Mouse (Mus musculus) olfactory bulb, adult 2 months (tissue): ENCODE results near the gene Foxp1. TPM values are rescaled to one million over a fixed set of nuclear protein-coding genes. Genes with fewer than 3 reads are reported as not detected.

Experiments
- H3K27ac ChIP-seq: fragments of 200-500 bp; 2 replicates; pipeline ENCODE4 v1.5.1; 2012; ENCODE audit warnings: low read depth, low read length; ENCODE audit not compliant: insufficient read depth
- H3K4me1 ChIP-seq: fragments of 200-500 bp; 2 replicates; pipeline ENCODE4 v1.6.1; 2012; ENCODE audit warnings: low read length; ENCODE audit not compliant: control insufficient read depth, insufficient read depth
- H3K4me3 ChIP-seq: fragments of 200-500 bp; 2 replicates; pipeline ENCODE4 v1.5.1; 2012; ENCODE audit warnings: mild to moderate bottlenecking, low read depth, low read length, moderate library complexity; ENCODE audit not compliant: insufficient read depth
- CTCF ChIP-seq: fragments of 200-500 bp; IDR thresholded peaks from 2 replicates; pipeline ENCODE4 v1.5.1; 2012; ENCODE audit warnings: low read depth, mild to moderate bottlenecking, low read length, moderate library complexity; ENCODE audit not compliant: insufficient read depth
- POLR2A ChIP-seq: fragments of 200-500 bp; IDR thresholded peaks from 2 replicates; pipeline ENCODE4 v1.6.1; 2012; ENCODE audit warnings: mild to moderate bottlenecking, low read depth, low read length, moderate library complexity; ENCODE audit not compliant: insufficient read depth
- WGBS: fragments of 180-500 bp; shearing (Covaris S2); methylation state at CpG from one replicate; pipeline ENCODE4 v1.1.7; 2018; 5-methylcytosine and 5-hydroxymethylcytosine counted together
- polyA plus RNA-seq: library from polyadenylated mRNA; stranded (reverse); fragments of >200 nt; gene quantifications from 2 replicates; pipeline ENCODE4 v1.2.4, GENCODE M21; 2012; ENCODE audit warnings: low replicate concordance; ENCODE audit not compliant: missing spikeins, insufficient read depth, insufficient read length

Gene Foxp1
- polyA plus RNA-seq, 1 experiment: not detected

DNA sequence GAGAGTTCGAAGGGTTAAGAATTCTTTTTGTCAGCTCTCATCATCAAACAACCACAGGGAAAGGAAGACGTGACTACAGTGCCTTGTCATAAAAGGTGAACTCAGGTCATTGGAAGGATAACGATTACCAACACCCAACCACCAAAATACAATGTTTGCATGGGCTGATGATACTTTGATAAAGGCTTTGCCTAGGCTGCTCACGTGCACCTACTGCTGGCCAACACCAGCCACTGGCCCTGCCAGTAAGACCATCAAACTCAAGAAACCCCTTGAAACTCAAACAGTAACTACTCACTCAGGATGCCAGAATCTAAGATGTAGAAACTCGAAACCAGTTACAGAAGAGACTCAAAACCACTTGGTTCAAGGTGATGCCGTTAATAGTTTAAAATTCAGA, 15.7 kb downstream of the Foxp1 start:
- TF ChIP-seq POLR2A: no peak
- no peak for TF ChIP-seq CTCF
- no peak overlapping the region for H3K4me3 ChIP-seq

DNA sequence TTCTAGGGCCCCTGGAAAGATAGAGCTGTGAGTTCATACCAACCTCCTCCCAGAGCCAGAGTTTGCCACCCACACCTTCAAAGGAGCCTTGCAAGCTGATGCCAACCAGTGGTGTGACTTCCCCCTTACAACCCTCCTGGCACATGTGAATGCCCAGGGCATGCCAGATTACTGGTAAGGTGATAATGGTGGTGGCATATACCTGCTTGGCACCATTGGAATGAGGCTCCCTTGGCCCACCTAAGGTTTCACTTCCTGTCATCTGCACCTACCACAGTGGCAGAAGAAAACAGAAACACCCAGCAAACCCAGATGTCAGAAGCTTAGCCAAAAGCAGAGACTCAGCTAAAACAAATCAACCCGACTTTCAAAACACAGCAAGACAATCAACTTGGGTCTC, 18.8 kb downstream of the Foxp1 start:
- Histone ChIP-seq H3K4me3 (no peak overlapping the region), H3K27ac (no peak overlapping the region), H3K4me1 (no peaks in the 10 kb centered on the region)
- WGBS: 93% methylated on average over 1 of the region's 1 CpGs
- no peak for TF ChIP-seq POLR2A
- TF ChIP-seq CTCF: no peak

More for the DNA sequence above, 15.7 kb downstream of the Foxp1 start:
- Histone ChIP-seq H3K4me1 (peaks cover 5% of the 10 kb centered on the region; the same call in 1 of the 2 replicates), H3K27ac (no peak overlapping the region)
- 90% methylated on average over 6 of the region's 6 CpGs for WGBS

DNA sequence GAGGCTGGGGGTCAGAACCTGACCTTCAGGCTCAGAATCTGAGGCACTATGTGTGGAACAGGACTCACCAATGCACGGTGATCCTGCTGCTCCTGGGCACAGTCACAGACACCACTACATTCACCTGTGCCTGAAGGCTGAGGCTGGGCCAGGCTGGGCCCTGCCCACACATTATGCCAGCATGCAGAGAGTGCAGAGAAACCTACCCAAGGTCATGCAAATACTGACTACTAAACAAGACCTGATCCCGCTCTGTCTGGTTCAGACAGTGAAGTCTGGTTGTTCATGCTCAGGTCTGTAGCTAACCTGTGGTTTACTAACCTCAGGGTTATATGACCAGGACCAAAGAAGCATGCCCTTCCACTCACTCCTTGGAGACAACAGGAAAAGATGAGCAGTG, 19.8 kb downstream of the Foxp1 start:
- 100% methylated on average over 2 of the region's 2 CpGs for WGBS
- Histone ChIP-seq H3K4me1 (no peaks in the 10 kb centered on the region), H3K27ac (no peak overlapping the region), H3K4me3 (no peak overlapping the region)
- TF ChIP-seq POLR2A (no peak), CTCF (no peak)

DNA sequence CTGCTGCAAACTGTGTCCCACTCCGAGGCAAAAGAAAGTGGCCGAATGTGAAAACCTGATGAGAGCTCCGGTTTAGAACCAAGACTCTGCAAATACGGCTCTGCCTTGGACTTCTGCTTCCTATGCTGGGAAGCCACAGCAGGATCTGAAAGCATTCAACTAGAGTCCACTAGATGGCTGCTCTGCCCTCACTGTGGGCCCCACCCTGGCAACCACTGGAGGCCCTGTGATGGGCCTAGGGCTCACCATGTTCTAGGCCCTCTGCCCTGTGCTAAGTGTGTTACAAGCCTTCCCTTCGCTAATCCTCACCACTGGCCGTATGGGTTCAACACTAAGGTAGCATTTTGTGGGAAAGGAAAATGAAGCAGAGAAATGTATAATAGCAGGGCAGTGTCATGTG, 20.2 kb downstream of the Foxp1 start:
- Histone ChIP-seq H3K4me1 (no peaks in the 10 kb centered on the region), H3K27ac (no peak overlapping the region), H3K4me3 (no peak overlapping the region)
- TF ChIP-seq CTCF: no peak
- no peak for TF ChIP-seq POLR2A
- 93% methylated on average over 6 of the region's 6 CpGs for WGBS

DNA sequence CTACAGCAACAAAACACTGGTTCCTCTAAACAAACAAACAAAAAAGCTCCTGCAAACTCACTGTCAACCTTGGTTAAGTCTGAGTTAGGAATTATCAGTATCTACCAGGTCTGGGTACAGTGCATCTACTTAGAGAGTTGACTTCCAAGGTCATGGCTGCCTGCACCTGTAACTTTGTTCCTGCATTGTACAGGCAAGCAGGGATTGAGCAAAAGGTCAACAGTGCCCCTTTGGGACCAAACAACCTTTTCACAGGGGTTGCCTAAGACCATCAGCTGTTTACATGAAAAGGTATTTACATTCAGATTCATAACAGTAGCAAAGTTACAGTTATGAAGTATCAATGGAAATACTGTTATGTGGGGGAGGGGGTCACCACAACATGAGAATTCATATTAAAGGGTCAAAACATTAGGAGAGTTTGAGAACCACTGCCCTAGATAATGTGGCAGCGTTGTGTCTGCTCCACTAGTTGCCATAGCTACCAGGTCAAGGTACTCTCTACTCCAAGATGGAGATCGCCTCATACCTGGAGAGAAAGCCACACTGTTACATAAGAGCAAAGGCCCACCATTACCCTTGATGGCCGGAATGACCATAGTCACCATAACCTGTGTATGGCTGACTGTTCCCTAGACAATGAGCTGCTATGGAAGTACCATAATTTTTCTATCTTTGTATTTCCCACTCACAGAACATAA, 21.8 kb downstream of the Foxp1 start:
- H3K4me3 ChIP-seq: no peak overlapping the region
- WGBS: 99% methylated on average over 3 of the region's 3 CpGs
- no peak for TF ChIP-seq POLR2A
- no peaks in the 10 kb centered on the region for H3K4me1 ChIP-seq
- no peak overlapping the region for H3K27ac ChIP-seq

DNA sequence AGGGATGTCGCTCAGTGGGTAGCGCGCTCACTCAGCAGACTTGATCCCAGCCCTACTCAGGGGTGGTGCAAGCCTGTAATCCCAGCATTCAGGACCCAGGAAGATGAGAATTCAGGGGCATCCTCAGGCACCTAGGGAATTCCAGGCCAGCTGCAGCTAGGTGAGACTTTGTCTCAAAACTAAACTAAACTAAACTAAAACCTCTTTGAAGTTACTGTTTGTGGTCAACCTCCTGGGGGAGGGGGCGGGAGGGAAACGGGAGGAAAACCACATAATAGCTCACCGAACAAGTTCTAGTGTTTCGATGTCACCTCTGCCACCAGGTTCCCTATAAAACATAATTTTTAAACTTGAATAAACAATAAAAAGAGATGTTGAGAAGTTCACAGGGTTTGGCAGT, 24.4 kb downstream of the Foxp1 start:
- H3K4me3 ChIP-seq: no peak overlapping the region
- WGBS: 94% methylated on average over 7 of the region's 7 CpGs
- no peaks in the 10 kb centered on the region for H3K4me1 ChIP-seq
- no peak for TF ChIP-seq CTCF
- TF ChIP-seq POLR2A: no peak
- no peak overlapping the region for H3K27ac ChIP-seq

DNA sequence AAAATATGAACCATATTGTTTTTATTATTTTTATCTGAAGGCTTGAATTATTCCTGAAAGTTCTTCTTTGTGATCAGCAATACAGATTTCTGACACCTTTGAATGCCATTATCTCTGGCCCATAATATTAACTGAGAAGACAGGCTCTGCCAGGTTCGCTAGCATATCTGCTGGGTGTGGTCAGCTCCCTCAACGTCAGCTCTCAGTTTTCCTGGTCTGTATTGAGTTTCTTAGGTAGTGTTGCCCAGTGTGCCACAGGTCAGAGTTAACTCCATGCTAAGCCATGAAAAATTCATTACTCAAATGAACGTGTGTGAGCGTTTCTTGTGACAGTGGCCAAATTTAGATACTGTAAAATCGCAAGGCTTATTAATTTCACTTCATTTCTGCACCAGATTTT, 26.4 kb downstream of the Foxp1 start:
- H3K4me3 ChIP-seq: no peak overlapping the region
- TF ChIP-seq POLR2A: no peak
- TF ChIP-seq CTCF: no peak

DNA sequence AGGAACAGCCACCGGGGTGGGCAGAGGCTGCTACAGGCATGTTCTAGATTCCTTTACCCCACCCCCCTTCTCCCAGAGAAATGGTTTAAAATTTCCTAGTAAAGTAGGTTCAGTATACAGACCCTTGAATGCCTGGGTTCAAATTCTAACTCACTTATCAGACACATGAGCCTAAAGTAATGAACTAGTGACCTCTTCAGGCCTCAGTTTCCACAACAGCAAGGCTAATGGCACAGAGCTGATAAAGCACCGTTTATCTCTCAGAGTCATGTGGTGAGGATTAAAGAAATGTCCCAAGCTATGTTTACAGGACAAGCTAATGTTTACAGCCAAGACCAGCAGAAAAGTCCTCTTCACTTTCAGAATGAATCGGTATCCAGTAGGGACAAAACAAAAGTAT, 29.6 kb downstream of the Foxp1 start:
- Histone ChIP-seq H3K4me3 (no peak overlapping the region), H3K27ac (no peak overlapping the region), H3K4me1 (no peaks in the 10 kb centered on the region)
- 70% methylated on average over 3 of the region's 3 CpGs for WGBS
- TF ChIP-seq CTCF (no peak), POLR2A (no peak)

More for the DNA sequence above, 26.4 kb downstream of the Foxp1 start:
- 91% methylated on average over 5 of the region's 5 CpGs for WGBS
- Histone ChIP-seq H3K27ac (no peak overlapping the region), H3K4me1 (no peaks in the 10 kb centered on the region)

DNA sequence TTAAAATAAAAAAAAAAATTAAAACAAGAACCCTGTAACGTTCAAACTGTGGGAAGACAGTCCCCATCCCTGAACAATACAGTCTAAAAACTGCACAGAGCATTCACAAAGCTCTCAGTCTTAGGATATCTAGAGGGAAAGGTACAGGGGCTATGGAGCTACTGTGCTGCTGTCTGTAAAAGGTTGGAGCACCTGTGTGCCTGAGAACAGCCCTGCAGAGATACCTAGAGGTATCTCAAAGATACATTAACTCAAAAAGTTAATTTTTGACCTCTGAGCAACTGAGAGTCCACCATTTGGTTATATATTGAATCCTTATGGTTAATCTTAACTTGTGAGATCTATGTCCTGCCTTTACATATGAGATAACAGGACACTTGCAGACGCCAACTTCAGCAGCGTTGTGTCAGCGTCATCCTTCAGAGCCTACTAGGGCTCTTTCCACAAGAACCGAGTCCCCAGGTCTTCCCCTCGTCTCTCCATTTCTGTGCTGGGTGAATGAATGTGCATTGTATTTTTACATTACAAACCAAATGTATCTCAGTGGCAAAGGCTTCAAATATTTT, 30.5 kb downstream of the Foxp1 start:
- no peak for TF ChIP-seq POLR2A
- no peak for TF ChIP-seq CTCF
- H3K27ac ChIP-seq: no peak overlapping the region
- 89% methylated on average over 6 of the region's 6 CpGs for WGBS
- no peaks in the 10 kb centered on the region for H3K4me1 ChIP-seq
- H3K4me3 ChIP-seq: no peak overlapping the region

DNA sequence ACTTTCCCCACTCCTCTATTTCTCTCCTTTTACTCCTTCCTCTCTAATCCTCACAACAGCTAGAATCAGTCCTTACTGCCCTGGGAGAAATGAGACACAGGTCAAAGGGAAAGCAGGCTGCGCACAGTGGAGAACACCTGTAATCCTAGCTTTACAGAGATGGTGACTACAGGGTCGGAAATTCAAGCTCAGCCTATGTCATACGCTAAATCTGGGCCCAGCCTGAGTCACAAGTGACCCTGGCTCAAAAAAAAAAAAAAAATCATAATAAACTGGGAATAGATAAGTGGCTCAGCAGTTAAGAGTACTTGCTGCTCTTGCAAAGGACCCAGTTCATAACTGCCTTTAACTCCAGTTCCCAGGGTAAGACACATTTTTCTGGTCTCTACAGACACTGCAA, 31.4 kb downstream of the Foxp1 start:
- Histone ChIP-seq H3K27ac (no peak overlapping the region), H3K4me1 (peaks cover under 1% of the 10 kb centered on the region), H3K4me3 (no peak overlapping the region)
- TF ChIP-seq POLR2A: no peak
- no peak for TF ChIP-seq CTCF
- WGBS: 95% methylated on average over 3 of the region's 3 CpGs
